Mouse (Mus musculus) lung, adult 2 months (tissue): ENCODE results near the gene Ing4.

Experiments
- CTCF ChIP-seq: fragments of 200-500 bp; IDR thresholded peaks from 2 replicates; pipeline ENCODE4 v1.5.1; 2011; ENCODE audit warnings: mild to moderate bottlenecking, low read length, control low read depth; ENCODE audit not compliant: insufficient read depth
- POLR2A ChIP-seq: fragments of 200-500 bp; IDR thresholded peaks from 2 replicates; pipeline ENCODE4 v1.6.1; 2011; ENCODE audit warnings: low read depth, mild to moderate bottlenecking, control low read depth, low read length, borderline replicate concordance; ENCODE audit errors: extremely low read depth

DNA sequence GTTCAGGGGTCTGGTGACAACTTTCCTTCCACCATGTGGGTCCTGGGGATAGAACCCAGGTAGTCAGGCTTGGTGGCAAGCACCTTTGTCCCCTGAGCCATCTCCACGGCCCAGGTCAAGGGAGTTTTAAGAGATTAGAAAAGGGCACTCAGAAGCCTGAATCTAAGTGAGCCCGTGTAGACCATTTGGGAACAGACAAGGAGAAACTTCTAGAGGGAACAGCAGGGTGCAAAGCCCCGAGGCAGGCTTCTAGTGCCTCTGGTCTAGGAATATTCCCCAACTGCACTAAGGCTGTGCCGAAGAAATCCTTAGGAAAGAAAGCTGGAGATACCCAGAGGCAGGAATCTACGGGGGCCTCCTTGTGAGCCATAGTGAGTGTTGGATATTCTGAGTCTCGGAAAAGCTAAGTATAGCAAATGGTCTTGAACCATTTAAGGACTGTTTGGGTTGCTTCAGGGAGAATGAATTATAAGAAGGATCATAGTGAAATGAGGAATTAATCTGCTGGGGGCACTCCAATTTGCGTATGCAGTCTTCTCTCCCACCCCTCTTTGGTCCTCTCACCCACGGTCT lies 43.6 kb upstream of the Ing4 start:
- no peak for TF ChIP-seq POLR2A
- TF ChIP-seq CTCF, result no peak
